Mouse (Mus musculus): ENCODE measurements around the gene Slc35d2.
A peak's percentile ranks its signal among the peaks of the same experiment; 100 is the strongest.

The Slc35d2 gene

DNA sequence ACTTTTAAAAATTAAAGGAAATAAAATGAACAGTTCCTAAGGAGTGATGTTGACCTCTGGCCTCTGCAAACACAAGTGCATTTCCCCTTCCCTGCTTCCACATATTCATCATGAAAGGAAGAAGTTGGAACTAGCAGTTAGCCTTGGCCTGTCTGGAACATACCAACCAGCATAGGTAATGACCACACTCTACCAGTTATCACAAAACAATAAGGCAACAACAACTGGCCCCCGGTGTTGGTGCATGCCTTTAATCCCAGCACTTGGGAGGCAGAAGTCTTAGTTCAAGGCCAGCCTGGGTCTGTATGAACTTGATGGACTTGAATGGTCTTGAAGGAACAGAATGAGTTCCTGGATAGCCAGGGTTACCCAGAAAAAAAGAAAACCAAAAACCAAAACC is 18.7 kb downstream of the Slc35d2 start:
- no peak for DNase-seq (ENCODE audit: low spot score in 2 of 2)

DNA sequence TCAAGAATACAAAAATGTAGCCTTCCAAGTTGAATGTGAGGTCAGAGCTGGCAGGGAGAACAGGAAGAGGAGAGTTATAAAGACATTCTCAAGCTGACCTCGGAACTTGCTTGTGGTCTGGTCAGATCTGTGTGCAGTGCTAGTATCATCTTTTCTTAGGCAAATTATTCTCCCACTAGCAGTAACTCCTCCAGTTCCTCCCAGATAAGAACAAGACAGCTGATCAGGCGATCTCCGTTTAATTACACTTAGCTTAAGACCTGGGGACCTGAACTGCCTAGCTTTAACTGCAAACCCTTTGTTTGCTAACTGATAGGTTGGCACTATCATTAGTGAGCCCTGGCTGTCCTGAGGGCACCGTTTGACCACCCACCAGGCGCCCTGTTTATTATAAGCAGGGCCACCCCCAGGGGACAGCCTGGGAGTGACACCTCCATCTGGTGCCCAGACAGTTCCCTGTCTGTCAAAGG is 20.8 kb downstream of the Slc35d2 start:
- DNase-seq (ENCODE audit: low spot score in 2 of 2) = no peak

DNA sequence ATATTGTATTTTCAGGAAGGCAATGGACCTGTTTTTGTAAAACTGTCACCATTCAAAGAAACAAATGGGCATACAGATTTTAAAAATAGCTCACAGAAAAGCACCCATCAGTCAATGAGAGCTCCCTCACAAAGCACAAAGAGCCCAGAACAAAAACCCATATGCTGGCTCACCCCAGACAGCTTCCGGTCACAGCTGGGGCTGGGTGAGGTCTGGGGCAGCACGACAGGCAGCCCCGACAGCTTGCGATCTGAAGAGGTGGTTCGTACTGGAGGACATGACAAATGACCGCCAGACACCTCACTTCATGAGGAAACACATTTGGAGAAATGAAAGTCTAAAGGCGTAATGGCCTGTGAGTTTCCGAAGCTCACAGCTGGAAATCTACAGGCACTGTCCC is 21.6 kb downstream of the Slc35d2 start:
- no peak for DNase-seq (ENCODE audit: low spot score in 2 of 2)

DNA sequence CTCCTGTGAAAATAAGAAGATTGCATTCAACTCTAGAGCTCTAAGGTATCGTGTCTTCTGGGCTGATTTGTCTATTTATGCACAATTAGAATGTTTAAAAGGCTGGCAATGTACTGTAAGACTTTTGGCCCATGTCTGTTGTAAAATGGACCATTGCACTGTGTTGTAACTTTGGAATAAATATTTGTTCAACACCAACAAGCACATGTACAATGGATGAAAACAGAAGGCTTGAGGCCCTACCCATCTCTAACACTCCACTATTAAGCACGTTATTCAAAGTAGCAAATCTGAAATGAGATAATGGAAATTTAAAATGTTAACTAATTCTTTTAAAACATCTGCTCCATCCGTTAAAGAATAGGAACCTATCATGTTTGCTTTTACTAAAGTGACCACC is 22.1 kb downstream of the Slc35d2 start:
- DNase-seq (ENCODE audit: low spot score in 2 of 2) = no peak

DNA sequence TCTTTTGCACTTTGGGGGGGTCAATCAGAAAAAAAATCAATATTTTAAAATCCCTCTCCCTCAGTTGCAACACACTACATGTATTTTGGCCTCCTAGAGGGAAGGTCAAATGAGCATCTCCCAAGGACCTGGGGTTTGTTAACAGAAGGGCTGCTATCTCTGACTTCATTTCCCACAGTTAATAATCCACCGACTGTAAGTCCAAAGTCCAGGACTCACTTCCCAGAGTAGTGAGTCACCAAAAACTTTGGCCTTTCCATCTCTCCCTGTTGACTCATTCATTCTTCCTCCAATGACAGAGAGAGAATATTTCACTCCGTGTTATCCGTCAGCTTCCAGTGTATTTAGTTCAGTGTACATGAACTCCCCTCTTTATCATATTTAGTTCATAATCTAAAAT is 23.5 kb downstream of the Slc35d2 start:
- DNase-seq (ENCODE audit: low spot score in 2 of 2) = no peak

GRCm38 (mm10) chr13:64100186-64100585 is 29.0 kb downstream of the Slc35d2 start:
- peak; percentile 20 to 21 for DNase-seq (ENCODE audit: low spot score in 2 of 2)

DNA sequence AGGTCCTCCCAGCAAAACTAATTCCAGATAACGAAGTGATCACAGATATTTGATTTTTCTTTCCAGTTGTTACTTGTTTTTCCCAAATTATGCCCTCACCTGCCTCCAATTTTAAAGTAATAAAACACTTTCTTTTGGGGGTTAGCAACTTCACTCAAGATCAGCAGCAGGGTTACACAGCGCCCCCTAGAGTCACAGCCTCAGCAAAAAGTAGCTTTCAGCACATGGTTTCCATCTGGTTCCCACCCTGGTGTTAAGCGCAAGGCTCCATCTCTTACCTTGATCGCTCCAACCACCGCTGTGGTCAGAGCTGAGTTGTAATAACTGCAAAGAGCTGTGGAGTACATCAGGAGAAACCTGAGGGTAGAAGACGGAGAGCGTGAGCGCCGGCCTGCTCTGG is 30.2 kb downstream of the Slc35d2 start:
- peak; percentile 10 to 44 for DNase-seq (ENCODE audit: low spot score in 2 of 2)

DNA sequence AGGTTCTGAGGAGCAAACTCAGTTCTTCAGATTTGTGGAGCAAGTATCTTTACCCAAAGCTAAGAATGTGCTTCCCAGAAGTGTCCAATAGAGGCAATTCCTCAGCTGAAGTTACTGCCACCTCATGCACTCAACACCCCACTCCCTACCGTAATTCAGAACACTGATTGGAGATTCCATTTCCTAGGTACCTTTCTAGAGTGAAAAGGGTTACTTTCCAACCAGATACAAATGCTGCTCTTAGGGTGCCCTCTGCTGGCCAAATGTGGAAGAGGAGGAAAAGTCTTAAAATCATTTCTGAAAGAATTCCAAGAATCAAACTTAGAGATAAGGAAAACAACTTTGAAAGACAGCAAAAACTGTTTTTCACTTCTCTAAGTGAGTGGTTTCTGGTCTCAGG is 35.8 kb downstream of the Slc35d2 start:
- peak; percentile 22 to 51 for DNase-seq (ENCODE audit: low spot score in 2 of 2)

DNA sequence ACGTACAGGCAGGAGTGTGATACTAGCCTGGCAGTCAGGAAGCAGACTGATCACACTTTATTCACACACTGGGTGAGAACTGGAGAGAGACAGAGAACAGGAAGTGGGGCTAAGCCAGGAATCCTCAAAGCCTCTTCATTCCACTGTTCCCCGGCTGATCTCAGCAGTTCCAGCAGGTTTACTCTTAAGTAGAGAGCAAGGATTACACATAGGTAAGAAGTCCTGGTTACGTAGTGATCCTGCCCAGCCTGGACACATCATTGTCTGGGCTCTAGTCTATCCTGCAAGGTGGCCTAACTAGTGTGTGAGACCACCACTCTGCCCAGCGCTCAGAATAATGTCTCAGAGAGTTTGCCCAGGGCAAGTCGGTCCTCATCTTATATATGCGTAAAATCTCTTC is 36.4 kb downstream of the Slc35d2 start:
- DNase-seq (ENCODE audit: low spot score in 2 of 2) = no peak

GRCm38 (mm10) chr13:64092141-64092540 is 37.0 kb downstream of the Slc35d2 start:
- no peak for DNase-seq (ENCODE audit: low spot score in 2 of 2)

GRCm38 (mm10) chr13:64091006-64091405 is 38.2 kb downstream of the Slc35d2 start:
- DNase-seq (ENCODE audit: low spot score in 2 of 2) = no peak

GRCm38 (mm10) chr13:64090278-64090677 is 38.9 kb downstream of the Slc35d2 start:
- no peak for DNase-seq (ENCODE audit: low spot score in 2 of 2)

- DNase-seq (ENCODE audit: low spot score in 2 of 2) = no peak
Observed at GRCm38 (mm10) chr13:64089130-64089529, 40.0 kb downstream of the Slc35d2 start, which contains the start of gene Hsd17b3. Hsd17b3 (minus strand) TSS chr13:64089230.

- no peak for DNase-seq (ENCODE audit: low spot score in 2 of 2)
Observed at GRCm38 (mm10) chr13:64088057-64088456, 41.1 kb downstream of the Slc35d2 start.

- no peak for DNase-seq (ENCODE audit: low spot score in 2 of 2)
Observed at GRCm38 (mm10) chr13:64086036-64086435, 43.1 kb downstream of the Slc35d2 start.

- no peak for DNase-seq (ENCODE audit: low spot score in 2 of 2)
Observed at GRCm38 (mm10) chr13:64083331-64083730, 45.8 kb downstream of the Slc35d2 start.

- no peak for DNase-seq (ENCODE audit: low spot score in 2 of 2)
Observed at GRCm38 (mm10) chr13:64081012-64081919, 47.9 kb downstream of the Slc35d2 start.

- DNase-seq (ENCODE audit: low spot score in 2 of 2) = no peak
Observed at GRCm38 (mm10) chr13:64077591-64077990, 51.6 kb downstream of the Slc35d2 start.

GRCm38 (mm10) chr13:64076074-64076473 is 53.1 kb downstream of the Slc35d2 start:
- no peak for DNase-seq (ENCODE audit: low spot score in 2 of 2)

- DNase-seq (ENCODE audit: low spot score in 2 of 2) = no peak
Observed at GRCm38 (mm10) chr13:64066653-64067052, 62.5 kb downstream of the Slc35d2 start.

GRCm38 (mm10) chr13:64064276-64064675 is 64.9 kb downstream of the Slc35d2 start:
- DNase-seq (ENCODE audit: low spot score in 2 of 2) = no peak

- no peak for DNase-seq (ENCODE audit: low spot score in 2 of 2)
Observed at GRCm38 (mm10) chr13:64060935-64061506, 68.1 kb downstream of the Slc35d2 start.

GRCm38 (mm10) chr13:64053959-64054358 is 75.2 kb downstream of the Slc35d2 start:
- DNase-seq (ENCODE audit: low spot score in 2 of 2) = no peak
